Mouse (Mus musculus) Muller cell, postnatal 12 days (primary cell): ENCODE data around the gene G6pc.
A peak's percentile ranks its signal among the peaks of the same experiment; 100 is the strongest.
"Not testable (repeated sequence)": the region's sequence is repeated elsewhere in the genome, so short reads cannot be mapped to it uniquely, and the experiment has no call there.

Source experiments
- DNase-seq: peaks from one replicate; pipeline ENCODE4 v3.0.0-alpha.2; 2015; ENCODE audit errors: inconsistent ontology term

G6pc gene

GRCm38 (mm10) chr11:101355916-101356315, 11.4 kb upstream of the G6pc start:
- DNase-seq = no peak

GRCm38 (mm10) chr11:101357505-101358182, 9.7 kb upstream of the G6pc start:
- no peak for DNase-seq

GRCm38 (mm10) chr11:101359776-101360175, 7.6 kb upstream of the G6pc start:
- DNase-seq = no peak

GRCm38 (mm10) chr11:101360651-101361113, 6.7 kb upstream of the G6pc start:
- no peak for DNase-seq

- DNase-seq = no peak
Measured at GRCm38 (mm10) chr11:101364531-101364931, 2.8 kb upstream of the G6pc start.

- no peak for DNase-seq
Measured at GRCm38 (mm10) chr11:101370141-101370540, 2.8 kb downstream of the G6pc start.

- no peak for DNase-seq
Measured at GRCm38 (mm10) chr11:101374421-101374938, 7.1 kb downstream of the G6pc start.

GRCm38 (mm10) chr11:101378196-101378595, 10.8 kb downstream of the G6pc start:
- not testable (repeated sequence) for DNase-seq

- DNase-seq = no peak
Measured at GRCm38 (mm10) chr11:101378926-101379325, 11.6 kb downstream of the G6pc start.

- no peak for DNase-seq
Measured at GRCm38 (mm10) chr11:101381817-101382216, 14.5 kb downstream of the G6pc start.

GRCm38 (mm10) chr11:101395110-101395509, 27.7 kb downstream of the G6pc start:
- peak; percentile 77 for DNase-seq

GRCm38 (mm10) chr11:101415306-101415705, 47.9 kb downstream of the G6pc start:
- no peak for DNase-seq

GRCm38 (mm10) chr11:101416433-101417100, 49.2 kb downstream of the G6pc start:
- no peak for DNase-seq

GRCm38 (mm10) chr11:101417101-101417855, 49.9 kb downstream of the G6pc start, which contains the start of gene Aarsd1:
Gene Aarsd1 (minus strand): TSS chr11:101417615.
- DNase-seq = peak; percentile 82

- DNase-seq = no peak
Measured at GRCm38 (mm10) chr11:101418991-101419390, 51.6 kb downstream of the G6pc start.

- no peak for DNase-seq
Measured at GRCm38 (mm10) chr11:101419610-101420009, 52.2 kb downstream of the G6pc start.

- DNase-seq = no peak
Measured at GRCm38 (mm10) chr11:101420148-101420547, 52.8 kb downstream of the G6pc start.

- peak; percentile 30 for DNase-seq
Measured at GRCm38 (mm10) chr11:101424105-101424851, 56.9 kb downstream of the G6pc start, which contains the start of gene Gm27029. Gene Gm27029 (minus strand): TSS chr11:101424796.

- DNase-seq = peak; percentile 98
Measured at GRCm38 (mm10) chr11:101424925-101425813, 57.8 kb downstream of the G6pc start, which contains the start of the genes Rundc1 and Ptges3l. Gene Rundc1 (plus strand): TSS chr11:101425085. Gene Ptges3l (minus strand): TSS chr11:101425333.

- DNase-seq = no peak
Measured at GRCm38 (mm10) chr11:101426165-101426564, 58.8 kb downstream of the G6pc start.
